Mouse (Mus musculus): ENCODE measurements around the gene Triml1.

Triml1 gene

GRCm38 (mm10) chr8:43141386-43141785, at the start of gene Triml1:
Gene Triml1, minus strand, starts transcription at chr8:43141486.
- no peak for DNase-seq (ENCODE audit: low read depth, low spot score)

GRCm38 (mm10) chr8:43182281-43182680, 41.0 kb upstream of the Triml1 start:
- no peak for DNase-seq (ENCODE audit: low read depth, low spot score)

GRCm38 (mm10) chr8:43180054-43180690, 38.9 kb upstream of the Triml1 start, which contains the start of gene Triml2:
Gene Triml2, plus strand, starts transcription at chr8:43180541.
- DNase-seq (ENCODE audit: low read depth, low spot score) = no peak

- no peak for DNase-seq (ENCODE audit: low read depth, low spot score)
Measured at GRCm38 (mm10) chr8:43179189-43179588, 37.9 kb upstream of the Triml1 start.

- no peak for DNase-seq (ENCODE audit: low read depth, low spot score)
Measured at GRCm38 (mm10) chr8:43178263-43178662, 37.0 kb upstream of the Triml1 start.

- DNase-seq (ENCODE audit: low read depth, low spot score) = no peak
Measured at GRCm38 (mm10) chr8:43176766-43177486, 35.6 kb upstream of the Triml1 start.

- no peak for DNase-seq (ENCODE audit: low read depth, low spot score)
Measured at GRCm38 (mm10) chr8:43169249-43169755, 28.0 kb upstream of the Triml1 start.

- DNase-seq (ENCODE audit: low read depth, low spot score) = no peak
Measured at GRCm38 (mm10) chr8:43168083-43168482, 26.8 kb upstream of the Triml1 start.

- no peak for DNase-seq (ENCODE audit: low read depth, low spot score)
Measured at GRCm38 (mm10) chr8:43164453-43164852, 23.2 kb upstream of the Triml1 start.

- no peak for DNase-seq (ENCODE audit: low read depth, low spot score)
Measured at GRCm38 (mm10) chr8:43163255-43163654, 22.0 kb upstream of the Triml1 start.

GRCm38 (mm10) chr8:43149307-43149706, 8.0 kb upstream of the Triml1 start:
- DNase-seq (ENCODE audit: low read depth, low spot score) = no peak

GRCm38 (mm10) chr8:43111205-43111827, 30.0 kb downstream of the Triml1 start:
- DNase-seq (ENCODE audit: low read depth, low spot score) = no peak

Data from skeletal muscle tissue, adult 2 months (tissue).